Mouse (Mus musculus) kidney, adult 2 months (tissue): ENCODE measurements at regions not wholly inside any gene's neighbourhood (a gene's known extent, or its start where the extent isn't known, plus 50 kb on each side); places are given as distances from the start of the nearest gene placed in this dataset.

Experiments
- CTCF ChIP-seq: fragments of 200-500 bp; conservative IDR thresholded peaks from 2 replicates; pipeline ENCODE4 v1.5.1; 2011; ENCODE audit warnings: low read depth, mild to moderate bottlenecking, control low read depth, low read length, moderate library complexity, mixed read lengths; ENCODE audit not compliant: insufficient read depth, insufficient read length
- POLR2A ChIP-seq: fragments of 200-500 bp; IDR thresholded peaks from one replicate; pipeline ENCODE4 v1.6.1; 2011; ENCODE audit warnings: low read depth, low read length, control low read depth

GRCm38 (mm10) chr10:22915785-22916514 is 96.0 kb upstream of the Tcf21 start:
- TF ChIP-seq CTCF (no peak), POLR2A (no peak)
